Comparison of ENCODE assay signal across 24 mouse cellular contexts in the genomic region with DNA sequence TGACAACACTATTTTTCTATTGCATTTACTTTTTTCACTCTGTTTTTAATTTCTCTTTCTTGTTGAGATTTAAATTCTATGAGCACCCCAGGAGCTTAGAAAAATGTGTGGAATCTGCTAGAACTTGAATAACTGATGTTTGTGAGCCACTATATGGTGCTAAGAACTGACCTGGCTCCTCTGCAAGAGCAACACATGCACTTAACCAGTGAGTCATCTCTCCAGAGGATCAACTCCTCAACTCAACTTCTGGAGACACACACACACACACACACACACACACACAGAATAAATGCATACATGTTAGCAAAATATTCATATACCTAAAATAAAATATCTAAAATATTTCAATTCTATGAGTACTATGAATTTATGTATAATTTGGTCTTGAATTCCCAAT.
"Had no signal": no experiment of that assay in that cellular context is flagged by ENCODE, and none has a peak within 500 bp of the region (broad histone marks: within the 10 kb centered on the region; RNA-seq: fewer than 3 reads in every experiment).

No protein-coding gene starts in this region.

- H3K27ac ChIP-seq: embryonic facial prominence, embryonic 10.5 days; embryonic facial prominence, embryonic 12.5 days; embryonic facial prominence, embryonic 13.5 days; embryonic facial prominence, embryonic 15.5 days; forebrain, embryonic 10.5 days; forebrain, embryonic 12.5 days; forebrain, embryonic 13.5 days; forebrain, embryonic 15.5 days; heart, adult 2 months; heart, embryonic 10.5 days had no signal

- H3K4me3 ChIP-seq: embryonic facial prominence, embryonic 10.5 days; embryonic facial prominence, embryonic 12.5 days; embryonic facial prominence, embryonic 13.5 days; embryonic facial prominence, embryonic 15.5 days; erythroblast, embryonic 14.5 days; forebrain, embryonic 10.5 days; forebrain, embryonic 12.5 days; forebrain, embryonic 13.5 days; forebrain, embryonic 15.5 days; heart, adult 2 months; heart, embryonic 10.5 days had no signal

- DNase-seq: cerebellum, adult 9-11 months; cerebellum, postnatal 10 days; cerebellum, postnatal 14 days; cerebellum, postnatal 25 days; cerebellum, postnatal 36 days; embryo, embryonic 11 days; forebrain, postnatal 0 days; gastrocnemius, postnatal 10 days; gastrocnemius, postnatal 14 days; gastrocnemius, postnatal 25 days; gastrocnemius, postnatal 36 days; heart, adult 11 months; heart, adult 18-20 months; heart, adult 2 months had no signal
